Mouse (Mus musculus) intestine, embryonic 14.5 days (tissue): ENCODE results near the gene Zbtb16. TPM values are rescaled to one million over a fixed set of nuclear protein-coding genes. Genes with fewer than 3 reads are reported as not detected.
A peak's percentile ranks its signal among the peaks of the same experiment; 100 is the strongest.

Source experiments
- ATAC-seq: fragments of 200-750 bp; cut with Nextera tagmentation; replicated peaks from 2 replicates; pipeline ENCODE4 v1.8.0; 2017; ENCODE audit warnings: low read depth, moderate number of reproducible peaks, moderate TSS enrichment, moderate library complexity; ENCODE audit not compliant: low FRiP score, low TSS enrichment
- DNase-seq: peaks from one replicate; pipeline ENCODE4 v3.0.0-alpha.2; 2018; ENCODE audit warnings: low spot score
- H3K27ac ChIP-seq: fragments of 300-500 bp; sonication (generic); 2 replicates; pipeline ENCODE4 v1.5.1; 2014; ENCODE audit warnings: low read depth, mild to moderate bottlenecking, control low read depth
- H3K27me3 ChIP-seq: fragments of 300-500 bp; sonication (generic); replicated peaks from 2 replicates; pipeline ENCODE4 v1.6.1; 2014; ENCODE audit warnings: low read length, control low read depth; ENCODE audit not compliant: control insufficient read depth, insufficient read depth
- H3K36me3 ChIP-seq: fragments of 300-500 bp; sonication (generic); 2 replicates; pipeline ENCODE4 v1.6.1; 2014; ENCODE audit warnings: low read length, control low read depth; ENCODE audit not compliant: control insufficient read depth, insufficient read depth
- H3K4me1 ChIP-seq: fragments of 300-500 bp; sonication (generic); replicated peaks from 2 replicates; pipeline ENCODE4 v1.6.1; 2014; ENCODE audit warnings: low read length, control low read depth, mixed read lengths; ENCODE audit not compliant: control insufficient read depth, insufficient read depth
- H3K4me2 ChIP-seq: fragments of 300-500 bp; sonication (generic); 2 replicates; pipeline ENCODE4 v1.6.1; 2014; ENCODE audit warnings: low read length
- H3K4me3 ChIP-seq: fragments of 300-500 bp; sonication (generic); 2 replicates; pipeline ENCODE4 v1.5.1; 2014; ENCODE audit warnings: low read depth, low read length, control low read depth, mixed read lengths
- H3K9ac ChIP-seq: fragments of 300-500 bp; sonication (generic); 2 replicates; pipeline ENCODE4 v1.6.1; 2014; ENCODE audit warnings: mild to moderate bottlenecking, low read length
- H3K9me3 ChIP-seq: fragments of 300-500 bp; sonication (generic); 2 replicates; pipeline ENCODE4 v1.6.1; 2016; ENCODE audit warnings: low read length, control low read depth; ENCODE audit not compliant: control insufficient read depth
- WGBS: fragments of 180-500 bp; shearing (Covaris S2); extraction: QIAGEN DNeasy Blood & Tissue Kit; methylation state at CpG from one replicate; pipeline ENCODE4 v1.1.7; 2014; 5-methylcytosine and 5-hydroxymethylcytosine counted together
- polyA plus RNA-seq: library from polyadenylated mRNA; unstranded; fragments of >200 nt; fragmentation: Nextera tagmentation; extraction: Ambion mirVana; gene quantifications from 2 replicates; pipeline ENCODE4 v1.2.1, GENCODE M21; 2014

The Zbtb16 gene
- polyA plus RNA-seq, 1 experiment from 2014 or later = 2.4 TPM

GRCm38 (mm10) chr9:48856240-48856639, 20.2 kb upstream of the Zbtb16 start:
- Histone ChIP-seq H3K36me3 (no peaks in the 10 kb centered on the region), H3K4me1 (no peaks in the 10 kb centered on the region), H3K9me3 (no peaks in the 10 kb centered on the region), H3K27ac (no peak overlapping the region), H3K9ac (no peak overlapping the region), H3K4me2 (no peak overlapping the region), H3K4me3 (no peak overlapping the region), H3K27me3 (no peaks in the 10 kb centered on the region)
- DNase-seq = no peak
- no peak for ATAC-seq
- WGBS = 78% methylated on average over 4 of the region's 4 CpGs

- no peaks in the 10 kb centered on the region for H3K36me3 ChIP-seq
- 89% methylated on average over 5 of the region's 5 CpGs for WGBS
- H3K4me2 ChIP-seq = no peak overlapping the region
- no peaks in the 10 kb centered on the region for H3K9me3 ChIP-seq
- H3K27me3 ChIP-seq = no peaks in the 10 kb centered on the region
- no peak for DNase-seq
- no peaks in the 10 kb centered on the region for H3K4me1 ChIP-seq
- no peak overlapping the region for H3K4me3 ChIP-seq
- no peak overlapping the region for H3K27ac ChIP-seq
- ATAC-seq = no peak
- no peak overlapping the region for H3K9ac ChIP-seq
Measured at GRCm38 (mm10) chr9:48849531-48849930, 13.5 kb upstream of the Zbtb16 start.

- Histone ChIP-seq H3K4me1 (peaks cover 18% of the 10 kb centered on the region), H3K4me3 (no peak overlapping the region), H3K36me3 (no peaks in the 10 kb centered on the region), H3K4me2 (no peak overlapping the region), H3K27me3 (peaks cover 31% of the 10 kb centered on the region), H3K27ac (no peak overlapping the region), H3K9ac (no peak overlapping the region), H3K9me3 (no peaks in the 10 kb centered on the region)
- WGBS = 90% methylated on average over 3 of the region's 3 CpGs
- ATAC-seq (no peak), DNase-seq (no peak)
Measured at GRCm38 (mm10) chr9:48839568-48839967, 3.5 kb upstream of the Zbtb16 start.

GRCm38 (mm10) chr9:48838346-48838745, 2.3 kb upstream of the Zbtb16 start:
- Histone ChIP-seq H3K27me3 (peaks cover 43% of the 10 kb centered on the region), H3K4me3 (no peak overlapping the region), H3K4me2 (no peak overlapping the region), H3K27ac (no peak overlapping the region), H3K36me3 (no peaks in the 10 kb centered on the region), H3K4me1 (peaks cover 18% of the 10 kb centered on the region), H3K9ac (no peak overlapping the region), H3K9me3 (no peaks in the 10 kb centered on the region)
- ATAC-seq (no peak), DNase-seq (no peak)
- WGBS = 64% methylated on average over 4 of the region's 4 CpGs

- no peak overlapping the region for H3K9ac ChIP-seq
- DNase-seq (no peak), ATAC-seq (no peak)
- 8% methylated on average over 14 of the region's 14 CpGs for WGBS
- no peak overlapping the region for H3K4me3 ChIP-seq
- no peak overlapping the region for H3K27ac ChIP-seq
- peaks cover 55% of the 10 kb centered on the region for H3K27me3 ChIP-seq
- no peaks in the 10 kb centered on the region for H3K36me3 ChIP-seq
- H3K4me2 ChIP-seq = peak overlapping the region; percentile 95
- H3K9me3 ChIP-seq = no peaks in the 10 kb centered on the region
- peaks cover 18% of the 10 kb centered on the region for H3K4me1 ChIP-seq
Measured at GRCm38 (mm10) chr9:48837181-48837580, 1.2 kb upstream of the Zbtb16 start.

GRCm38 (mm10) chr9:48836566-48836930, 526 bp upstream of the Zbtb16 start:
- H3K27ac ChIP-seq = no peak overlapping the region
- peaks cover 18% of the 10 kb centered on the region for H3K4me1 ChIP-seq
- no peaks in the 10 kb centered on the region for H3K36me3 ChIP-seq
- no peaks in the 10 kb centered on the region for H3K9me3 ChIP-seq
- 2% methylated on average over 12 of the region's 12 CpGs for WGBS
- H3K4me2 ChIP-seq = peak overlapping the region; percentile 95
- no peak overlapping the region; the same call in 1 of the 2 replicates for H3K9ac ChIP-seq
- peaks cover 60% of the 10 kb centered on the region for H3K27me3 ChIP-seq
- H3K4me3 ChIP-seq = peak overlapping the region; percentile 55
- ATAC-seq (no peak), DNase-seq (no peak)

GRCm38 (mm10) chr9:48834541-48835411, 1.2 kb downstream of the Zbtb16 start:
- Histone ChIP-seq H3K9me3 (no peaks in the 10 kb centered on the region), H3K4me2 (peak overlapping the region; percentile 95), H3K9ac (peak overlapping the region; percentile 45; the same call in 1 of the 2 replicates), H3K4me3 (peak overlapping the region; percentile 55), H3K27ac (no peak overlapping the region), H3K4me1 (peaks cover 18% of the 10 kb centered on the region), H3K36me3 (no peaks in the 10 kb centered on the region), H3K27me3 (peaks cover 61% of the 10 kb centered on the region)
- DNase-seq = peak; percentile 80
- under 1% methylated on average over 65 of the region's 65 CpGs for WGBS
- no peak; the same call in 1 of the 2 replicates for ATAC-seq

GRCm38 (mm10) chr9:48834006-48834405, 2.0 kb downstream of the Zbtb16 start:
- Histone ChIP-seq H3K4me1 (peaks cover 18% of the 10 kb centered on the region), H3K9me3 (no peaks in the 10 kb centered on the region), H3K4me3 (peak overlapping the region; percentile 55), H3K9ac (no peak overlapping the region), H3K27me3 (peaks cover 61% of the 10 kb centered on the region), H3K4me2 (peak overlapping the region; percentile 95; the same call in 1 of the 2 replicates), H3K36me3 (no peaks in the 10 kb centered on the region), H3K27ac (no peak overlapping the region)
- WGBS = 23% methylated on average over 4 of the region's 4 CpGs
- ATAC-seq (no peak), DNase-seq (no peak)

GRCm38 (mm10) chr9:48833493-48833892, 2.5 kb downstream of the Zbtb16 start:
- peaks cover 18% of the 10 kb centered on the region for H3K4me1 ChIP-seq
- DNase-seq = no peak
- H3K27me3 ChIP-seq = peaks cover 61% of the 10 kb centered on the region
- no peak for ATAC-seq
- H3K4me3 ChIP-seq = no peak overlapping the region
- H3K4me2 ChIP-seq = no peak overlapping the region
- no peaks in the 10 kb centered on the region for H3K36me3 ChIP-seq
- H3K27ac ChIP-seq = no peak overlapping the region
- no peak overlapping the region for H3K9ac ChIP-seq
- 91% methylated on average over 11 of the region's 11 CpGs for WGBS
- H3K9me3 ChIP-seq = no peaks in the 10 kb centered on the region
